Mouse (Mus musculus) ES-E14 (cell line): ENCODE measurements around the gene Tbc1d4. TPM values are rescaled to one million over a fixed set of nuclear protein-coding genes. Genes with fewer than 3 reads are reported as not detected.

Experiments used
- DNase-seq: peaks from one replicate; pipeline ENCODE4 v3.0.0-alpha.2; 2013; ENCODE audit warnings: low read depth, low spot score
- H3K27ac ChIP-seq: 2 replicates; pipeline ENCODE4 v1.5.1; 2012; ENCODE audit warnings: low read depth, mild to moderate bottlenecking, low read length, moderate library complexity, mixed read lengths; ENCODE audit not compliant: poor library complexity, insufficient read depth, severe bottlenecking
- H3K36me3 ChIP-seq: 2 replicates; pipeline ENCODE4 v1.6.1; 2012; ENCODE audit warnings: mild to moderate bottlenecking, low read length, moderate library complexity, mixed read lengths; ENCODE audit not compliant: control insufficient read depth, poor library complexity, insufficient read depth, severe bottlenecking
- H3K4me1 ChIP-seq, 2 experiments: fragments of 150-350 bp in 1 of 2; sonication (generic) in 1 of 2; 2 replicates each; pipeline ENCODE4 v1.6.1; 2012; ENCODE audit warnings: low read length in 2 of 2, mild to moderate bottlenecking in 1 of 2, mixed read lengths in 1 of 2; ENCODE audit not compliant: control insufficient read depth in 2 of 2, insufficient read depth in 2 of 2, poor library complexity in 1 of 2
- H3K4me3 ChIP-seq, 2 experiments: fragments of 150-350 bp in 1 of 2; sonication (generic) in 1 of 2; 2 replicates each; pipeline ENCODE4 v1.5.1; 2012; ENCODE audit warnings: low read length in 2 of 2, low read depth in 1 of 2, mild to moderate bottlenecking in 1 of 2, mixed read lengths in 1 of 2; ENCODE audit not compliant: insufficient read depth in 1 of 2, poor library complexity in 1 of 2, severe bottlenecking in 1 of 2
- H3K9ac ChIP-seq: 2 replicates; pipeline ENCODE4 v1.6.1; 2012; ENCODE audit warnings: low read depth, mild to moderate bottlenecking, low read length, mixed read lengths; ENCODE audit not compliant: poor library complexity, insufficient read depth, severe bottlenecking
- H3K9me3 ChIP-seq: fragments of 150-350 bp; sonication (generic); 2 replicates; pipeline ENCODE4 v1.6.1; 2012; ENCODE audit warnings: low read depth, mild to moderate bottlenecking, low read length; ENCODE audit not compliant: control insufficient read depth, insufficient read depth
- CHD2 ChIP-seq: IDR thresholded peaks from 2 replicates; pipeline ENCODE4 v1.6.1; 2014; ENCODE audit warnings: mild to moderate bottlenecking, low read depth, low read length, inconsistent platforms
- HCFC1 ChIP-seq: IDR thresholded peaks from 2 replicates; pipeline ENCODE4 v1.6.1; 2012; ENCODE audit warnings: low read length, inconsistent platforms, borderline replicate concordance; ENCODE audit not compliant: insufficient read depth
- MAFK ChIP-seq: IDR thresholded peaks from 2 replicates; pipeline ENCODE4 v1.6.1; 2014; ENCODE audit warnings: mild to moderate bottlenecking, low read depth, low read length, inconsistent platforms; ENCODE audit not compliant: insufficient read depth
- ZC3H11A ChIP-seq: IDR thresholded peaks from 2 replicates; pipeline ENCODE4 v1.6.1; 2012; ENCODE audit warnings: low read depth, mild to moderate bottlenecking, inconsistent platforms, low read length, borderline replicate concordance
- ZNF384 ChIP-seq: IDR thresholded peaks from 2 replicates; pipeline ENCODE4 v1.6.1; 2012; ENCODE audit warnings: low read depth, low read length, inconsistent platforms
- in situ Hi-C, 2 experiments: fragments of 600-800 bp; cut with MboI; formaldehyde crosslinking; loops; one replicate each; pipeline ENCODE4 v1.15.1; 2025; ENCODE audit warnings: low sequenced_read_pairs in 2 of 2, inconsistent platforms in 1 of 2; ENCODE audit not compliant: unreplicated experiment in 2 of 2
- total RNA-seq: library from RNA; depleted of rRNA; stranded (reverse); fragments of 300-350 nt; gene quantifications from 2 replicates; pipeline ENCODE4 v1.2.3, GENCODE M21; 2012

The Tbc1d4 gene
- total RNA-seq, 1 experiment = 1.1 TPM

DNA sequence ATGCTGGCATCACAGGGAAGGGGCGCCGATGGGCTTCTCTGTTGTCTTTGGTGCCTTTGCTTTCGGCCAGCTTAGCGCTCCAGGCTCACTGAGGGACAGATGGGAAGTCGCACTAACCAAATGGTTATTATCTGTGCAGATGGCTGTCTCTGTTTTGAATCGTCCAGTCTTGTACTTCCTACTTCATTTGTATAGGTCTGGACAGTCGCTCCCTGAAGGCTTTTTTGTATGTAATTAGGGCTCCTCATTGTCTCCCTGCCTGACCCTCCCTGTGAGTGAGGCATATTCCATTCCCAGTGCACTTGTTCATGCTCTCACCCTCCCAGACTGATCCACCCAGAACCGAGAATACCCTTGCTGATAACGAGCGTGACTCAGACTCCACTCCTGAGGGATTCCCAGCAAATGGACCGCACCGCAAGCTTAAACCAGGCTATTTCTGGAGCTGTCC, 47.7 kb downstream of the Tbc1d4 start:
- H3K4me1 ChIP-seq = peaks cover 2 to 6% of the 10 kb centered on the region in 2 experiments; a peak in 2 of 4 replicates
- no peak for TF ChIP-seq HCFC1
- TF ChIP-seq ZC3H11A = no peak
- TF ChIP-seq MAFK = no peak
- TF ChIP-seq CHD2 = no peak
- TF ChIP-seq ZNF384 = no peak
- no peak overlapping the region for H3K4me3 ChIP-seq
- in situ Hi-C loops = no loop called here
- H3K27ac ChIP-seq = no peak overlapping the region
- no peaks in the 10 kb centered on the region for H3K9me3 ChIP-seq
- no peaks in the 10 kb centered on the region for H3K36me3 ChIP-seq
- H3K9ac ChIP-seq = no peak overlapping the region
- DNase-seq = no peak

DNA sequence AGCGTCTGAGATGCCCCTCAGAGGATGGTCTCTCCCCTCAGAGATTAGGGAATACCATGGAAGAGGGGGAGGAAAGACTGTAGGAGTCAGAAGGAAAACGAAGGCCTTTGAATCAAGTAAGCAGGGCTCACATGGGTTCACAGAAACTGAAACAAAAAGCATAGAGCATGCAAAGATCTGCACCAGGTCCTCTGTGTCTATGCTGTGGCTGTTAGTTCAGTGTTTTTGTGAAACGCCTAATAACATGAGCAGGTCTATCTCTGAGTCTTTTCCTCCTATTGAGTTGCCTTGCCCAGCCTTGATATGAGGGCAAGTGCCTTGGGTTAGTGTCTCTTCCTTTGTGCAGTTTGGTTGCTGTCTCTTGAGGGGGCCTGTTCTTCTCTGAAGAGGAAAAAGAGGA, 49.5 kb downstream of the Tbc1d4 start:
- in situ Hi-C loops = no loop called here
- Histone ChIP-seq H3K36me3 (no peaks in the 10 kb centered on the region), H3K4me3 (no peak overlapping the region), H3K27ac (no peak overlapping the region), H3K9ac (no peak overlapping the region), H3K4me1 (peaks cover 2 to 6% of the 10 kb centered on the region in 2 experiments; a peak in 2 of 4 replicates), H3K9me3 (no peaks in the 10 kb centered on the region)
- no peak for TF ChIP-seq CHD2
- no peak for TF ChIP-seq MAFK
- no peak for TF ChIP-seq HCFC1
- TF ChIP-seq ZNF384 = no peak
- TF ChIP-seq ZC3H11A = no peak
- no peak for DNase-seq

GRCm38 (mm10) chr14:101548885-101549573, 60.0 kb downstream of the Tbc1d4 start:
- TF ChIP-seq ZC3H11A (no peak), HCFC1 (no peak)
- Histone ChIP-seq H3K4me1 (no peaks in the 10 kb centered on the region), H3K27ac (no peak overlapping the region), H3K36me3 (no peaks in the 10 kb centered on the region), H3K4me3 (no peak overlapping the region), H3K9me3 (no peaks in the 10 kb centered on the region), H3K9ac (no peak overlapping the region)
- in situ Hi-C loops = no loop called here
- no peak for DNase-seq

- Histone ChIP-seq H3K36me3 (no peaks in the 10 kb centered on the region), H3K9ac (no peak overlapping the region), H3K9me3 (no peaks in the 10 kb centered on the region), H3K4me3 (no peak overlapping the region), H3K4me1 (no peaks in the 10 kb centered on the region), H3K27ac (no peak overlapping the region)
- no peak for TF ChIP-seq ZC3H11A
- no peak for TF ChIP-seq MAFK
- no peak for TF ChIP-seq CHD2
- TF ChIP-seq HCFC1 = no peak
- in situ Hi-C loops = no loop called here
- no peak for DNase-seq
Observed at GRCm38 (mm10) chr14:101541863-101542262, 67.1 kb downstream of the Tbc1d4 start.

DNA sequence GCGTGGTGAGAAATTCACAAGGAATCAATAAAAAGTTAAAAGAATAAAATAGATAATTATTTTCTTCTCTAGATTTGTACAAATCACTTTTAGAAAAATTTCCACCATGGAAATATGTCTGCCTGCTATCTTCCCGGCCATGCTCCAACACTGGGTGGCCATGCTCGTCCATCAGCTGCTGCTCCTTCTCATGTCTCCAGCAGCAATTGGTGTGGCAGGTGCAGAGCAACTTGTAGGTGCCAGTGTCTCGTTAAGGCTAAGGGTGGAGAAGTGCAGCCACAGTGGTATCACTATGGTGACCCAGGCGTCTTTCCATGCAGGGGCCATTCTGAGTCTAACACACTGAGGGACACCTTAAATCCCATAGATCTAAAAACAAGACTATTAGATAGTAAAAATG, 67.8 kb downstream of the Tbc1d4 start:
- Histone ChIP-seq H3K4me1 (no peaks in the 10 kb centered on the region), H3K4me3 (no peak overlapping the region), H3K27ac (peak overlapping the region; percentile 40; the same call in 1 of the 2 replicates), H3K36me3 (no peaks in the 10 kb centered on the region), H3K9ac (no peak overlapping the region), H3K9me3 (no peaks in the 10 kb centered on the region)
- DNase-seq = no peak
- in situ Hi-C loops = no loop called here
- TF ChIP-seq MAFK = no peak
- TF ChIP-seq HCFC1 = no peak
- TF ChIP-seq ZC3H11A = no peak
- no peak for TF ChIP-seq CHD2
- no peak for TF ChIP-seq ZNF384
